Mouse (Mus musculus) hindbrain, postnatal 0 days (tissue): ENCODE results near the gene Grk1. TPM values are rescaled to one million over a fixed set of nuclear protein-coding genes. Genes with fewer than 3 reads are reported as not detected.

Experiments
- ATAC-seq: fragments of 200-750 bp; cut with Nextera tagmentation; 2 replicates; pipeline ENCODE4 v1.8.0; 2017; ENCODE audit warnings: mild to moderate bottlenecking, moderate TSS enrichment, moderate library complexity
- DNase-seq: peaks from one replicate; pipeline ENCODE4 v3.0.0-alpha.2; 2015; ENCODE audit warnings: low spot score
- H3K27ac ChIP-seq: fragments of 300-500 bp; sonication (generic); 2 replicates; pipeline ENCODE4 v1.5.1; 2014; ENCODE audit warnings: mild to moderate bottlenecking
- H3K27me3 ChIP-seq: fragments of 300-500 bp; sonication (generic); 2 replicates; pipeline ENCODE4 v1.6.1; 2014; ENCODE audit warnings: low read length, mixed read lengths; ENCODE audit not compliant: insufficient read depth
- H3K36me3 ChIP-seq: fragments of 300-500 bp; sonication (generic); 2 replicates; pipeline ENCODE4 v1.6.1; 2014; ENCODE audit warnings: low read length, mixed read lengths; ENCODE audit not compliant: insufficient read depth
- H3K4me1 ChIP-seq: fragments of 300-500 bp; sonication (generic); 2 replicates; pipeline ENCODE4 v1.6.1; 2014; ENCODE audit warnings: antibody characterized with exemption, low read length, mixed read lengths; ENCODE audit not compliant: insufficient read depth
- H3K4me2 ChIP-seq: fragments of 300-500 bp; sonication (generic); 2 replicates; pipeline ENCODE4 v1.6.1; 2014; ENCODE audit warnings: low read depth, mild to moderate bottlenecking, low read length, moderate library complexity, mixed read lengths
- H3K4me3 ChIP-seq: fragments of 300-500 bp; sonication (generic); 2 replicates; pipeline ENCODE4 v1.5.1; 2014; ENCODE audit warnings: low read length
- H3K9ac ChIP-seq: fragments of 300-500 bp; sonication (generic); replicated peaks from 2 replicates; pipeline ENCODE4 v1.6.1; 2014; ENCODE audit warnings: mild to moderate bottlenecking, low read length, moderate library complexity, mixed read lengths
- H3K9me3 ChIP-seq: fragments of 300-500 bp; sonication (generic); 2 replicates; pipeline ENCODE4 v1.6.1; 2016; ENCODE audit warnings: low read length, mixed read lengths
- CTCF ChIP-seq: IDR thresholded peaks from 2 replicates; pipeline ENCODE4 v1.5.1; 2016; ENCODE audit warnings: antibody characterized with exemption, control low read depth, low read depth
- WGBS: fragments of 180-500 bp; shearing (Covaris S2); extraction: QIAGEN DNeasy Blood & Tissue Kit; methylation state at CpG from one replicate; pipeline ENCODE4 v1.1.7; 2014; 5-methylcytosine and 5-hydroxymethylcytosine counted together
- polyA plus RNA-seq: library from polyadenylated mRNA; unstranded; fragments of >200 nt; fragmentation: Nextera tagmentation; extraction: Ambion mirVana; gene quantifications from 2 replicates; pipeline ENCODE4 v1.2.1, GENCODE M21; 2015
- total RNA-seq: library from RNA; depleted of rRNA; stranded (reverse); fragments of >200 nt; gene quantifications from 2 replicates; pipeline ENCODE4 v1.2.3, GENCODE M21; 2014; rRNA removed

Grk1 gene
- not detected in 2 replicates for total RNA-seq
- polyA plus RNA-seq = not detected in 2 replicates

- 84% methylated on average over 5 of the region's 5 CpGs for WGBS
- no peak within 1 kb of the TSS for H3K4me2 ChIP-seq
- H3K36me3 ChIP-seq = no peaks in the 10 kb centered on the region
- H3K4me3 ChIP-seq = no peak within 1 kb of the TSS
- no peak for DNase-seq
- H3K27me3 ChIP-seq = no peaks in the 10 kb centered on the region
- no peak within 1 kb of the TSS for H3K27ac ChIP-seq
- H3K4me1 ChIP-seq = no peaks in the 10 kb centered on the region
- ATAC-seq = no peak
- H3K9ac ChIP-seq = no peak within 1 kb of the TSS
- no peak for TF ChIP-seq CTCF
- H3K9me3 ChIP-seq = no peaks in the 10 kb centered on the region
Measured at GRCm38 (mm10) chr8:13404666-13405131, at the start of gene Grk1. Grk1 (plus strand) TSS chr8:13405081.

GRCm38 (mm10) chr8:13356221-13356620 lies 48.7 kb upstream of the Grk1 start:
- no peak for ATAC-seq
- no peak overlapping the region for H3K4me2 ChIP-seq
- no peak for TF ChIP-seq CTCF
- no peaks in the 10 kb centered on the region for H3K27me3 ChIP-seq
- DNase-seq = no peak
- WGBS = 84% methylated on average over 6 of the region's 6 CpGs
- no peaks in the 10 kb centered on the region for H3K4me1 ChIP-seq
- H3K4me3 ChIP-seq = no peak overlapping the region
- H3K9me3 ChIP-seq = no peaks in the 10 kb centered on the region
- H3K9ac ChIP-seq = no peak overlapping the region
- peaks cover 59% of the 10 kb centered on the region for H3K36me3 ChIP-seq
- no peak overlapping the region for H3K27ac ChIP-seq

- H3K4me3 ChIP-seq = no peak overlapping the region
- no peaks in the 10 kb centered on the region for H3K4me1 ChIP-seq
- H3K9me3 ChIP-seq = no peaks in the 10 kb centered on the region
- peak; percentile 21; the same call in 1 of the 2 replicates for TF ChIP-seq CTCF
- ATAC-seq (no peak), DNase-seq (no peak)
- H3K27ac ChIP-seq = no peak overlapping the region
- no peaks in the 10 kb centered on the region for H3K27me3 ChIP-seq
- peaks cover 59% of the 10 kb centered on the region for H3K36me3 ChIP-seq
- H3K4me2 ChIP-seq = no peak overlapping the region
- WGBS = 81% methylated on average over 10 of the region's 10 CpGs
- H3K9ac ChIP-seq = no peak overlapping the region
Measured at GRCm38 (mm10) chr8:13356681-13357080, 48.2 kb upstream of the Grk1 start.

GRCm38 (mm10) chr8:13360213-13360612 lies 44.7 kb upstream of the Grk1 start:
- Histone ChIP-seq H3K9me3 (no peaks in the 10 kb centered on the region), H3K36me3 (peaks cover 72% of the 10 kb centered on the region), H3K4me2 (no peak overlapping the region), H3K27ac (no peak overlapping the region), H3K4me1 (no peaks in the 10 kb centered on the region), H3K27me3 (no peaks in the 10 kb centered on the region), H3K9ac (no peak overlapping the region), H3K4me3 (no peak overlapping the region)
- ATAC-seq (no peak), DNase-seq (no peak)
- no peak for TF ChIP-seq CTCF
- WGBS = 86% methylated on average over 7 of the region's 7 CpGs

- H3K36me3 ChIP-seq = peaks cover 73% of the 10 kb centered on the region
- peak; percentile 42 for TF ChIP-seq CTCF
- ATAC-seq = no peak
- DNase-seq = no peak
- H3K4me1 ChIP-seq = no peaks in the 10 kb centered on the region
- H3K9ac ChIP-seq = no peak overlapping the region
- H3K9me3 ChIP-seq = no peaks in the 10 kb centered on the region
- H3K27me3 ChIP-seq = no peaks in the 10 kb centered on the region
- WGBS = 96% methylated on average over 6 of the region's 6 CpGs
- no peak overlapping the region for H3K27ac ChIP-seq
- H3K4me3 ChIP-seq = no peak overlapping the region
- H3K4me2 ChIP-seq = no peak overlapping the region
Measured at GRCm38 (mm10) chr8:13361865-13362264, 43.0 kb upstream of the Grk1 start.

- no peak overlapping the region for H3K4me3 ChIP-seq
- H3K4me2 ChIP-seq = no peak overlapping the region
- peaks cover 56% of the 10 kb centered on the region for H3K36me3 ChIP-seq
- H3K9ac ChIP-seq = no peak overlapping the region
- no peaks in the 10 kb centered on the region for H3K4me1 ChIP-seq
- no peak for DNase-seq
- no peak overlapping the region for H3K27ac ChIP-seq
- no peaks in the 10 kb centered on the region for H3K27me3 ChIP-seq
- H3K9me3 ChIP-seq = no peaks in the 10 kb centered on the region
- no peak for ATAC-seq
- WGBS = 90% methylated on average over 8 of the region's 8 CpGs
- no peak for TF ChIP-seq CTCF
Measured at GRCm38 (mm10) chr8:13373151-13373662, 31.7 kb upstream of the Grk1 start.

GRCm38 (mm10) chr8:13381630-13382029 lies 23.3 kb upstream of the Grk1 start:
- no peak for DNase-seq
- 91% methylated on average over 7 of the region's 7 CpGs for WGBS
- Histone ChIP-seq H3K4me3 (no peak overlapping the region), H3K4me1 (no peaks in the 10 kb centered on the region), H3K27me3 (no peaks in the 10 kb centered on the region), H3K36me3 (peaks cover 16% of the 10 kb centered on the region), H3K27ac (no peak overlapping the region), H3K9me3 (no peaks in the 10 kb centered on the region), H3K4me2 (no peak overlapping the region), H3K9ac (no peak overlapping the region)
- ATAC-seq = no peak
- TF ChIP-seq CTCF = no peak
